In the genomic region with DNA sequence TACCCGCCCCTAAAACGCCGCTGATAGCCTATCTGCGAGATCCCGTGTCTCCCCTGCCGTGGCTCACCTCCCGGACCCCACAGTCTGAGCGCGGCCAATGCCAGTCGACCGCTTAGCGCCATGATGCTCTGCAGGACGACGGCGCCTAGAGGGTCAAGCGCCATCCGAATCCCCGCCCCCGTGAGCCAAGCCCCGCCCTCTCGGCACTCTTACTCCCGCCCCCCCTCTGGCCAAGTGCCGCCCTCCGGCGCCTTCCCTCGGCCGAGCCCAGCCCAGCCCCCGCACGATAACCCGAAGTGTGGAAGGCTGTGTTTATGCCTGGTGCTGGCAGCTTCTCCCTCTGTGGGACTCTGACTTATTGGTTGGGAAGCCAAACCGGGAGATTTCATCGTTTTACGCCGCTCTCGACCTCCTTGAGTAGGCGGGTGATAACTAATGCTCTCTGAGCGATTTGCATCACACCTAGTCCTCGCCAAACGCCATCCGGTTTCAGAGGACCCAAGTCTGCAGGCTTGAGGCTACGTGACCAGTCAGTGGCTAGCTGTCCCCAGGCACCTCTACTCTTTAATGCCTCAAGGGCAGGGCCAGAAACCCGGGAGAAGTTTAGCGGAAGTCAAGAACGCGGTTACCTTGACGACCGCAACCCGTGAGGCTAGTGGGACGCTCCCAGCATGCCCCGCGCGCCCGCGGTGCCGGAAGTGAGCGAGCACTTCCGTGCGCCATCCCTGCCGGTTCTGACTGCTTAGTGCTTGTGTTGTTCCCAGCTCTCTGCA, we compare ENCODE assay signal across 8 mouse cellular contexts. TPM values are rescaled to one million over a fixed set of nuclear protein-coding genes. Genes with fewer than 3 reads are reported as not detected.
A peak's percentile ranks its signal among the peaks of the same experiment; 100 is the strongest.
DNase-seq lines count a peak whose midpoint lies in the region; ATAC-seq and TF ChIP-seq lines count a peak whose summit lies in the region.

A gene (plus strand): TSS at position 273 of the 773 bp plus-strand sequence.
A gene (minus strand): TSS at position 614 of the 773 bp plus-strand sequence.

- H3K4me1 ChIP-seq in hindbrain, postnatal 0 days (ENCODE audit: insufficient read depth, low read length): 0 out of 2 replicates have a peak, but pooled peaks cover 6% of the 10 kb centered on the region

- peak within 1 kb of the TSS; percentile 78 for H3K4me2 ChIP-seq in hindbrain, postnatal 0 days (ENCODE audit: low read depth, low read length)

- peak within 1 kb of the TSS; percentile 82 for H3K4me3 ChIP-seq in gastrocnemius, adult 2 months
- peak within 1 kb of the TSS; percentile 91 for H3K4me3 ChIP-seq in hindbrain, postnatal 0 days (ENCODE audit: low read length)
- peak within 1 kb of the TSS; percentile 85 for H3K4me3 ChIP-seq in left cerebral cortex, adult 2 months

- H3K9me3 ChIP-seq in hindbrain, postnatal 0 days (ENCODE audit: low read length): no peaks in the 10 kb centered on the region

- under 1% methylated on average over 57 of the region's 59 CpGs for WGBS in hindbrain, postnatal 0 days

- peaks cover 17% of the 10 kb centered on the region; the same call in 1 of the 2 replicates for H3K36me3 ChIP-seq in hindbrain, postnatal 0 days (ENCODE audit: insufficient read depth, low read length)

- peak; percentile 96 for ATAC-seq in hindbrain, postnatal 0 days
- peak; percentile 90 for ATAC-seq in megakaryocyte, adult 5-6 weeks (ENCODE audit: poor library complexity, severe bottlenecking)

- H3K27me3 ChIP-seq in hindbrain, postnatal 0 days (ENCODE audit: insufficient read depth, low read length): no peaks in the 10 kb centered on the region

- intact Hi-C loops in gastrocnemius, adult 2 months (cut with DNase I): loop anchor here (2.0 kb wide), 2 partner anchors 21 to 25 kb away; a partner anchor contains a TSS
- intact Hi-C loops in left cerebral cortex, adult 2 months (cut with DNase I): loop anchor here (1.0 to 5.0 kb wide), 2 partner anchors 25 to 35 kb away; a partner anchor contains a TSS

- peak within 1 kb of the TSS; percentile 84 for H3K9ac ChIP-seq in hindbrain, postnatal 0 days (replicated peaks; ENCODE audit: low read length)

- DNase-seq in WW6 (ENCODE audit: low read depth, low spot score): peak; percentile 87
- DNase-seq in cerebellum, postnatal 4 days (ENCODE audit: low spot score in 2 of 2): peak; percentile 81 to 91
- peak; percentile 96 for DNase-seq in gastrocnemius, adult 2 months
- peak; percentile 98 for DNase-seq in hindbrain, postnatal 0 days (ENCODE audit: low spot score)
- peak; percentile 94 for DNase-seq in left cerebral cortex, adult 2 months (ENCODE audit: extremely low spot score in 1 of 2, low spot score in 2 of 2)
- peak; percentile 95 to 97 for DNase-seq in right cerebral cortex, adult 2 months (ENCODE audit: low spot score in 2 of 2)
- DNase-seq in urinary bladder, postnatal 14 days (ENCODE audit: low spot score): peak; percentile 95

- H3K27ac ChIP-seq in gastrocnemius, adult 2 months: peak within 1 kb of the TSS; percentile 89
- H3K27ac ChIP-seq in hindbrain, postnatal 0 days: peak within 1 kb of the TSS; percentile 90
- H3K27ac ChIP-seq in left cerebral cortex, adult 2 months: peak within 1 kb of the TSS; percentile 95

- no peak for TF ChIP-seq CTCF in gastrocnemius, adult 2 months (IDR thresholded peaks at IDR 0.05)
- no peak for TF ChIP-seq CTCF in hindbrain, postnatal 0 days (IDR thresholded peaks at IDR 0.05; ENCODE audit: low read depth)
- no peak for TF ChIP-seq CTCF in left cerebral cortex, adult 2 months (IDR thresholded peaks at IDR 0.05)

RNA-seq across cellular contexts. Expression of the first gene that starts in this region (rescaled TPM):
- total RNA-seq in gastrocnemius, adult 2 months (2021): 10 to 100 TPM; 84.5 to 89.3 TPM
- 104 and 113 TPM in 2 replicates for total RNA-seq in hindbrain, postnatal 0 days (2014; rRNA removed)
- 259 and 275 TPM in 2 replicates for polyA plus RNA-seq in hindbrain, postnatal 0 days (2015; fragmentation: Nextera tagmentation; extraction: Ambion mirVana)
- 100 to 1,000 TPM; 101 to 107 TPM for total RNA-seq in left cerebral cortex, adult 2 months (2021)
- total RNA-seq in megakaryocyte, adult 5-6 weeks (2015): 87.5 and 89.5 TPM in 2 replicates
- total RNA-seq in megakaryocyte, adult 5-6 weeks (2017): 165 and 167 TPM in 2 replicates

RNA-seq across cellular contexts. Expression of the second gene that starts in this region (rescaled TPM):
- 10 to 100 TPM; 20.4 to 27.3 TPM for total RNA-seq in gastrocnemius, adult 2 months (2021)
- total RNA-seq in hindbrain, postnatal 0 days (2014; rRNA removed): 56.3 and 71.6 TPM in 2 replicates
- polyA plus RNA-seq in hindbrain, postnatal 0 days (2015; fragmentation: Nextera tagmentation; extraction: Ambion mirVana): 74.6 and 75.6 TPM in 2 replicates
- total RNA-seq in left cerebral cortex, adult 2 months (2021): 10 to 100 TPM; 72.2 to 76.5 TPM
- 7.9 and 9.1 TPM in 2 replicates for total RNA-seq in megakaryocyte, adult 5-6 weeks (2015)
- 6.7 and 9.5 TPM in 2 replicates for total RNA-seq in megakaryocyte, adult 5-6 weeks (2017)

Comparison
In these comparisons a context has a peak if more than half of its experiments do, and no peak if none do; other contexts are left out.
1. Peak in every context shown above with its lines: DNase-seq, ATAC-seq, H3K4me3 ChIP-seq and H3K27ac ChIP-seq.